Mouse (Mus musculus) CH12.LX (cell line): ENCODE data around the gene Irf8.

Source experiments
- BHLHE40 ChIP-seq: IDR thresholded peaks from 2 replicates; pipeline ENCODE4 v1.6.1; 2011; ENCODE audit warnings: mild to moderate bottlenecking, low read depth, low read length, improper control_type of control experiment
- CHD1 ChIP-seq: IDR thresholded peaks from 2 replicates; pipeline ENCODE4 v1.6.1; 2012; ENCODE audit warnings: low read depth, low read length, improper control_type of control experiment, inconsistent platforms
- CTCF ChIP-seq, 2 experiments: IDR thresholded peaks in 1 of 2; conservative IDR thresholded peaks in 1 of 2; 2 replicates each; pipeline ENCODE4 v1.5.1; 2011 to 2012; ENCODE audit warnings: low read depth in 2 of 2, low read length in 2 of 2, improper control_type of control experiment in 1 of 2, inconsistent platforms in 1 of 2, mild to moderate bottlenecking in 1 of 2, moderate library complexity in 1 of 2
- JUND ChIP-seq: conservative IDR thresholded peaks from 2 replicates; pipeline ENCODE4 v1.6.1; 2011; ENCODE audit warnings: low read depth, low read length, improper control_type of control experiment
- MAFK ChIP-seq: IDR thresholded peaks from 2 replicates; pipeline ENCODE4 v1.6.1; 2011; ENCODE audit warnings: low read length, improper control_type of control experiment; ENCODE audit not compliant: insufficient replicate concordance
- POLR2A ChIP-seq: IDR thresholded peaks from 2 replicates; pipeline ENCODE4 v1.6.1; 2011; ENCODE audit warnings: low read depth, mild to moderate bottlenecking, improper control_type of control experiment, low read length
- SIN3A ChIP-seq: IDR thresholded peaks from 2 replicates; pipeline ENCODE4 v1.6.1; 2012; ENCODE audit warnings: low read length, improper control_type of control experiment, inconsistent platforms
- SMC3 ChIP-seq: IDR thresholded peaks from 2 replicates; pipeline ENCODE4 v1.6.1; 2011; ENCODE audit warnings: low read depth, low read length, improper control_type of control experiment
- ZKSCAN1 ChIP-seq: IDR thresholded peaks from 2 replicates; pipeline ENCODE4 v1.6.1; 2012; ENCODE audit warnings: low read depth, inconsistent platforms, low read length, improper control_type of control experiment, borderline replicate concordance

GRCm38 (mm10) chr8:120719586-120720236, 16.4 kb upstream of the Irf8 start:
- TF ChIP-seq ZKSCAN1 (no peak), POLR2A (no peak), SIN3A (no peak), CTCF (conservative IDR thresholded peaks at IDR 0.05 in 1 of 2, IDR thresholded peaks at IDR 0.05 in 1 of 2; ENCODE audit: low read depth in 2 of 2, low read length in 2 of 2) (no peak), MAFK (no peak), JUND (no peak), CHD1 (no peak), BHLHE40 (no peak), SMC3 (no peak)
